Mouse (Mus musculus) heart, postnatal 14 days (tissue): Measurements from ENCODE around the gene Gm9844. TPM values are rescaled to one million over a fixed set of nuclear protein-coding genes. Genes with fewer than 3 reads are reported as not detected.

Experiments
- DNase-seq, 2 experiments: peaks; one replicate each; pipeline ENCODE4 v3.0.0; 2021 to 2022
- intact Hi-C: fragments of 180-260 bp; cut with DNase I; formaldehyde crosslinking; loops from one replicate; pipeline ENCODE4 v1.15.1; 2025
- total RNA-seq, 2 experiments: library from RNA; stranded (reverse); gene quantifications; 2 replicates each; pipeline ENCODE4 v1.2.3; 2021

Gm9844 gene
- total RNA-seq, 2 experiments from 2014 or later, result not detected

- intact Hi-C loops, result no loop called here
- no peak for DNase-seq
Measured at GRCm38 (mm10) chr7:24896269-24896668, 34.3 kb downstream of the Gm9844 start.

DNA sequence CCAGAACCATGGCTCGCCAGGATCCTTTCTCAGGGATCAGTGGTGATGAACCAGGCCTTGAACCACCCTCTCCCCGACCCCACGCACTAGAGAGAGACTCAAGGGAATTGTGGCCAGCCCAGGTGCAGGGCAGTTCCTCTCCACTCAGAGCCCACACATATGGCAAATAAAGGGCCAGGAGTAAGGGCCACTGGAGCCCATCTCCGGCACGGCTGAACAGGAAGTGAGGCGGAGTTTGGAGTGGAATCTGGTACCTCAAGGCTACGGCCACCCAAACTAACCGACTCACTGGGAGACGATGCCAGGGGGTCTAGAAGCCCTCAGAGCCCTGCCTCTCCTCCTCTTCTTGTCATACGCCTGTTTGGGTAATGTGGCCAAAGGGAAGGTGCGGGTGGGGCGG lies 35.2 kb downstream of the Gm9844 start, which contains the start of gene Cd79a:
Gene Cd79a, plus strand, starts transcription at position 158 of the 400 bp plus-strand sequence.
- intact Hi-C loops, result no loop called here
- no peak for DNase-seq

GRCm38 (mm10) chr7:24897959-24898358 lies 35.9 kb downstream of the Gm9844 start:
- DNase-seq, result no peak
- intact Hi-C loops, result no loop called here

DNA sequence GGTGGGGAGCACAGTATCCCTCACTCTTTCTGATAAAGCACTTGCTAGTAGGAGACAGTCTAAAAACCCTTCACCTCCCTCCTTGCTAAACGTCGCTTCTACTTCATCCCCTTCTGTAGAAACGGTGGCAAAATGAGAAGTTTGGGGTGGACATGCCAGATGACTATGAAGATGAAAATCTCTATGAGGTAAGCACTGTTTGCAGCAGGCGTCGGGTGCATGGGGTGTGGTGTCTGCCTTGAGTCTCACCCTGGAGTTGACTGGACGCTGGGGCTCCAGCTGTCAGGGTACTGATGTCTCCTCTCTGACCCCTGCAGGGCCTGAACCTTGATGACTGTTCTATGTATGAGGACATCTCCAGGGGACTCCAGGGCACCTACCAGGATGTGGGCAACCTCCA lies 39.1 kb downstream of the Gm9844 start:
- intact Hi-C loops, result loop anchor here (5.0 to 10.0 kb wide), 2 partner anchors 71 to 324 kb away; partner anchors contain the start of genes Dedd2, Rabac1 and Zfp526
- no peak for DNase-seq

DNA sequence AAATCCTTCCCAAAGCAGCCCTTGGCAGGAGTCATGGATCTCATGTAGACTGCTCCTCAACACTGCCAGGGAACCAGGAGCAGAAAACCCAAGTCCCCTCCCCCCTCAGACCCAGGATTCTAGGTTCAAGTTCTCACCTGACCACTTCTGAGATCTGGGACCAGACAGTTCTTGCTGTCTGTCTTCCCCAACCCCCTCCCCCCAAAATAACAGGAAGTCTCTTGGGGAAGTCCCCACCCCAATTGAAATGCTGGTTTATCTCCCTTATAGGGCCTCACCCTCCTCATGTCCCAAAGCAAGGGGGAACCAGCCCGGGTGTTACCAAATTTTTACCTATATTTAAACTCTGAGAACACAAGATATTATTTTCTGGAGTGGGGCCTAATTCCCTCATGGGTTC lies 39.8 kb downstream of the Gm9844 start:
- intact Hi-C loops, result loop anchor here (5.0 to 10.0 kb wide), 2 partner anchors 70 to 323 kb away; partner anchors contain the start of genes Dedd2, Rabac1 and Zfp526

DNA sequence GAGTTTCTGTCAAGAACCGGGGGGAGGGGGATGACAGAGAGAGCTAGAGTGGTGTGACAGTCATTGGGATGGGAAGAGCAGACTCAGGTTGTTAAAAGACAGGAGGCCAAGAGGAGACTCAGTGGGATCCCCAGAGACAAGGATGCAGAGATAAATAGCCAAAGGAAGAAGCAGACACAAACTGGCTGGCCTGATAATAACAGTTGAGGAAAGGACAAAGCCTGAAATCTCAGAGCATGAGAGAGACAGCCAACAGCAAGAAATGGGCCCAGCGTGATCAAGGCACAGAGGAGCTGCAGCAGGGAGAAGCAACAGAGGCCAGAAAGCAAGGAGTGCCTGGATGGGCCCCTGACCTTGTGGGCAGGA lies 40.2 kb downstream of the Gm9844 start:
- no peak for DNase-seq
- intact Hi-C loops, result loop anchor here (5.0 to 10.0 kb wide), 2 partner anchors 70 to 323 kb away; partner anchors contain the start of genes Dedd2, Rabac1 and Zfp526

More for the DNA sequence above, 39.8 kb downstream of the Gm9844 start:
- DNase-seq, result no peak

- intact Hi-C loops, result loop anchor here (5.0 to 10.0 kb wide), 2 partner anchors 69 to 322 kb away; partner anchors contain the start of genes Dedd2, Rabac1 and Zfp526
Measured at GRCm38 (mm10) chr7:24902630-24903443, 40.8 kb downstream of the Gm9844 start, which contains the start of gene Arhgef1. TSS of gene Arhgef1 (plus strand) at chr7:24902912.

GRCm38 (mm10) chr7:24903444-24903825 lies 41.4 kb downstream of the Gm9844 start:
- DNase-seq, result no peak
- intact Hi-C loops, result loop anchor here (5.0 to 10.0 kb wide), 2 partner anchors 69 to 321 kb away; partner anchors contain the start of genes Dedd2, Rabac1 and Zfp526

More at GRCm38 (mm10) chr7:24902630-24903443, 40.8 kb downstream of the Gm9844 start, which contains the start of gene Arhgef1:
- peak; percentile 76 to 86 for DNase-seq

GRCm38 (mm10) chr7:24904070-24904483 lies 42.1 kb downstream of the Gm9844 start:
- intact Hi-C loops, result loop anchor here (2.0 to 10.0 kb wide), 3 partner anchors 13 to 321 kb away; partner anchors contain the start of genes Dedd2, Rabac1 and Zfp526
- peak; percentile 97 for DNase-seq

DNA sequence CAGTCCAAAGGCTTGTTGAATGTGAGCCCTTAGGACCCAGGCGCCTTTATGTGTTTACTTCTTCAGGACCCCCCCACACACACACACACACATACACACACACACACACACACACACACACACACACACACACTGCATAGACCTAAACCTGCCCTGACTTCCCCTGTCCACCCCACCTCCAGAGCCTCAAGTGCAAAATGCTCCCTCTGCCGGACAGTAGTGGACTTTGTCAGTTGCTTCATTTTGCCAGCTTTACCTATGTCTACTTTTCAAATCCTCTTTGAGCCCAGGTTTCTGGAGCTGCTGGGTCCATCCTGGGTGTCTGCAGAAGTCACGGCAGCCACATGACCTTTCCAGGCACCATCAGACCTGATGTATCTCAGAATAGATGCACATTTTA lies 42.9 kb downstream of the Gm9844 start:
- peak; percentile 51 to 69 for DNase-seq
- intact Hi-C loops, result loop anchor here (2.0 to 10.0 kb wide), 3 partner anchors 14 to 320 kb away; partner anchors contain the start of genes Dedd2, Rabac1 and Zfp526

DNA sequence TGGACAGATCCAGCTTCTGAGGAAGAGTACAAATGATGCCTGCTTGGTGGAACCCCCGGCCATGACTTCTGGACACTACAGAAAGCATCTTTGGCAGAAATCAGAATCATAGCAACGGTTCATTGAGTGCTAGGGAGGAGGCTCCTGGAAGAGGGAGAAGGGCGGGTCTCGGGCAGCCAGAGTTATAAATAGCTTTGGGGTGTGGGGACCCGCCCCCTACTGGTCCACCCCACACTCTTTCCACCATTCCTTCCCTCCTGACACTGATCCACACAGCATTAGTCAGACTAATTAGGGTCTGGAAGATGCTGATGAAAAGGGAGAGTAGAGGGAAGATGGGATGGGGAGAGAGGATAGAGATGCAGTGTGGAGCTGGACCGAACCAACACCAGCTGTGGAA lies 44.5 kb downstream of the Gm9844 start:
- intact Hi-C loops, result loop anchor here (10.0 kb wide), 1 partner anchor 318 kb away; the partner anchor contains the start of genes Dedd2 and Zfp526
- DNase-seq, result no peak

DNA sequence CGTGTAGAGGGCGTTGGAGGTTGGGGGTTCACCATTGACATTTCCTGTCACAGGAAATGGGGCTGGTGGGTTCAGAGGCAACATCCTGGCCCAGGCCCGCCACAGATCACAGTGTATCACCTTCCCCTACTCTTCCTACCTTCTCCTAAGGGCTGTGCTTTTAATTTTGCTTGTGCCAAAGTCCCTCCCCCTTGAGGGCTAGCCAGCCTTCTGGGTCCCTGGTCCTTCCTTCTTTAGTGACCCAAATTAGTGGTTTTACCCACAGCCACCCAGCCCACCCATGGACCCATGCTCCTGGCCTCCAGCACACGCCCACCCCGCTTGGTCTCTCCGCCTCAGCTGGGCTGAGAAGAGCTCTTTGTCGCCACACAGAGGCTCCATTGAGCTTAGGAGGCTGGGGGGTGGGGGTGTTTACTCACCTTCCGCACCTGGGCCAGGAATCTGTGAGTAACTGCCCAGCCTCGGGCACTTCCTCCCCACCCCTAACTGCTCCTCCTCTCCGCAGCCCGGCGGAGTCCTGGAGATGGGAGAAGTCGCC lies 45.3 kb downstream of the Gm9844 start:
- DNase-seq, result no peak
- intact Hi-C loops, result loop anchor here (10.0 kb wide), 1 partner anchor 318 kb away; the partner anchor contains the start of genes Dedd2 and Zfp526

Other genes with a start within 250 kb of the Gm9844 start
- not detected for gene Lypd3, start 225.7 kb upstream of the Gm9844 start, total RNA-seq
- not detected for gene Tex101, start 185.5 kb upstream of the Gm9844 start, total RNA-seq
- gene BC049730, start 153.0 kb upstream of the Gm9844 start, total RNA-seq, result not detected
- not detected for gene Gm4763, start 135.3 kb upstream of the Gm9844 start, total RNA-seq
- under 1 TPM in 1 of 2 experiments, not detected in 1; 0.17 TPM for gene Cd177, start 101.9 kb upstream of the Gm9844 start, total RNA-seq
- gene Ceacam10, start 85.0 kb upstream of the Gm9844 start, total RNA-seq, result not detected
- gene Lypd4, start 7.7 kb downstream of the Gm9844 start, total RNA-seq, result not detected
- not detected for gene Dmrtc2, start 7.8 kb downstream of the Gm9844 start, total RNA-seq
- gene Rps19, start 22.2 kb downstream of the Gm9844 start, total RNA-seq, result 100 to 1,000 TPM; 529 to 548 TPM
- 1 to 10 TPM; 1.3 to 1.5 TPM for gene Cd79a, start 35.2 kb downstream of the Gm9844 start, total RNA-seq
- gene Arhgef1, start 40.7 kb downstream of the Gm9844 start, total RNA-seq, result 10 to 100 TPM; 76.1 to 78.7 TPM
- not detected for gene Gm4881, start 82.3 kb downstream of the Gm9844 start, total RNA-seq
- 100 to 1,000 TPM; 289 to 303 TPM for gene Rabac1, start 110.5 kb downstream of the Gm9844 start, total RNA-seq
- under 1 TPM; 0.62 to 0.80 TPM for gene Atp1a3, start 143.7 kb downstream of the Gm9844 start, total RNA-seq
- gene Grik5, start 210.1 kb downstream of the Gm9844 start, total RNA-seq, result 1 to 10 TPM; 5.8 to 7.6 TPM
- 10 to 100 TPM; 10.5 to 11.2 TPM for gene Zfp574, start 210.4 kb downstream of the Gm9844 start, total RNA-seq